Mouse (Mus musculus) forebrain, embryonic 16.5 days (tissue): ENCODE data around the gene Mc1r. TPM values are rescaled to one million over a fixed set of nuclear protein-coding genes. Genes with fewer than 3 reads are reported as not detected.

Experiments
- ATAC-seq: fragments of 200-750 bp; cut with Nextera tagmentation; 2 replicates; pipeline ENCODE4 v1.8.0; 2017; ENCODE audit warnings: mild to moderate bottlenecking, moderate library complexity
- H3K27ac ChIP-seq: fragments of 300-500 bp; sonication (generic); 2 replicates; pipeline ENCODE4 v1.5.1; 2014; ENCODE audit warnings: low read length, control low read depth
- H3K27me3 ChIP-seq: fragments of 300-500 bp; sonication (generic); replicated peaks from 2 replicates; pipeline ENCODE4 v1.6.1; 2014; ENCODE audit warnings: low read length; ENCODE audit not compliant: control insufficient read depth, insufficient read depth
- H3K36me3 ChIP-seq: fragments of 300-500 bp; sonication (generic); 2 replicates; pipeline ENCODE4 v1.6.1; 2014; ENCODE audit not compliant: control insufficient read depth, insufficient read depth
- H3K4me1 ChIP-seq: fragments of 300-500 bp; sonication (generic); replicated peaks from 2 replicates; pipeline ENCODE4 v1.6.1; 2014; ENCODE audit warnings: low read length; ENCODE audit not compliant: control insufficient read depth, insufficient read depth
- H3K4me2 ChIP-seq: fragments of 300-500 bp; sonication (generic); 2 replicates; pipeline ENCODE4 v1.6.1; 2014; ENCODE audit warnings: mild to moderate bottlenecking, low read length, control low read depth
- H3K4me3 ChIP-seq: fragments of 300-500 bp; sonication (generic); replicated peaks from 2 replicates; pipeline ENCODE4 v1.5.1; 2014; ENCODE audit warnings: mild to moderate bottlenecking, low read length, control low read depth
- H3K9ac ChIP-seq: fragments of 300-500 bp; sonication (generic); replicated peaks from 2 replicates; pipeline ENCODE4 v1.6.1; 2014; ENCODE audit warnings: low read depth, low read length, control low read depth
- H3K9me3 ChIP-seq: fragments of 300-500 bp; sonication (generic); 2 replicates; pipeline ENCODE4 v1.6.1; 2016; ENCODE audit warnings: low read length; ENCODE audit not compliant: control insufficient read depth
- WGBS: fragments of 180-500 bp; shearing (Covaris S2); extraction: QIAGEN DNeasy Blood & Tissue Kit; methylation state at CpG from one replicate; pipeline ENCODE4 v1.1.7; 2014; 5-methylcytosine and 5-hydroxymethylcytosine counted together
- polyA plus RNA-seq: library from polyadenylated mRNA; unstranded; fragments of >200 nt; fragmentation: Nextera tagmentation; extraction: Ambion mirVana; gene quantifications from 2 replicates; pipeline ENCODE4 v1.2.1, GENCODE M21; 2015

The Mc1r gene
- polyA plus RNA-seq, 1 experiment from 2014 or later, result 0.09 TPM

- Histone ChIP-seq H3K4me1 (no peaks in the 10 kb centered on the region), H3K4me2 (no peak overlapping the region), H3K9ac (no peak overlapping the region), H3K36me3 (peaks cover 25% of the 10 kb centered on the region), H3K27me3 (no peaks in the 10 kb centered on the region), H3K4me3 (no peak overlapping the region), H3K9me3 (no peaks in the 10 kb centered on the region), H3K27ac (no peak overlapping the region)
- ATAC-seq, result no peak
- WGBS, result 92% methylated on average over 5 of the region's 5 CpGs
Measured at GRCm38 (mm10) chr8:123453951-123454350, 47.0 kb downstream of the Mc1r start.

GRCm38 (mm10) chr8:123454559-123454958 is 47.7 kb downstream of the Mc1r start:
- Histone ChIP-seq H3K9me3 (no peaks in the 10 kb centered on the region), H3K4me2 (no peak overlapping the region), H3K4me3 (no peak overlapping the region), H3K27ac (no peak overlapping the region), H3K4me1 (no peaks in the 10 kb centered on the region), H3K9ac (no peak overlapping the region), H3K36me3 (peaks cover 28% of the 10 kb centered on the region), H3K27me3 (no peaks in the 10 kb centered on the region)
- ATAC-seq, result no peak
- WGBS, result 96% methylated on average over 6 of the region's 6 CpGs

Other genes starting within 250 kb of the Mc1r start
- 0.33 and 0.82 TPM in 2 replicates for gene Sult5a1, start 248.8 kb upstream of the Mc1r start, polyA plus RNA-seq
- 0.14 and 0.18 TPM in 2 replicates for gene Dpep1, start 220.9 kb upstream of the Mc1r start, polyA plus RNA-seq
- gene Chmp1a, start 194.3 kb upstream of the Mc1r start, polyA plus RNA-seq, result 238 and 248 TPM in 2 replicates
- gene Spata33, start 194.3 kb upstream of the Mc1r start, polyA plus RNA-seq, result 5.9 and 6.3 TPM in 2 replicates
- 42.9 and 54.1 TPM in 2 replicates for gene Cdk10, start 182.3 kb upstream of the Mc1r start, polyA plus RNA-seq
- 5.8 and 7.8 TPM in 2 replicates for gene Spata2l, start 170.9 kb upstream of the Mc1r start, polyA plus RNA-seq
- 26.8 and 31.2 TPM in 2 replicates for gene Zfp276, start 152.9 kb upstream of the Mc1r start, polyA plus RNA-seq
- 44.9 and 60.5 TPM in 2 replicates for gene Vps9d1, start 152.8 kb upstream of the Mc1r start, polyA plus RNA-seq
- gene Fanca, start 88.5 kb upstream of the Mc1r start, polyA plus RNA-seq, result 12.8 and 14.8 TPM in 2 replicates
- gene Spire2, start 74.4 kb upstream of the Mc1r start, polyA plus RNA-seq, result 31.8 and 33.4 TPM in 2 replicates
- gene Tcf25, start 33.4 kb upstream of the Mc1r start, polyA plus RNA-seq, result 283 and 303 TPM in 2 replicates
- 1,828 and 2,004 TPM in 2 replicates for gene Tubb3, start 4.3 kb downstream of the Mc1r start, polyA plus RNA-seq
- gene Def8, start 16.4 kb downstream of the Mc1r start, polyA plus RNA-seq, result 43.9 and 48.3 TPM in 2 replicates
- gene Afg3l1, start 70.8 kb downstream of the Mc1r start, polyA plus RNA-seq, result 52.3 and 54.4 TPM in 2 replicates
- gene Dbndd1, start 108.4 kb downstream of the Mc1r start, polyA plus RNA-seq, result 96.6 and 97.2 TPM in 2 replicates
- gene Gas8, start 111.7 kb downstream of the Mc1r start, polyA plus RNA-seq, result 43.9 and 48.4 TPM in 2 replicates
- 8.8 and 9.5 TPM in 2 replicates for gene Rhou, start 246.8 kb downstream of the Mc1r start, polyA plus RNA-seq